Mouse (Mus musculus) MEL (cell line): ENCODE measurements around the gene Hspb6.

Source experiments
- CHD1 ChIP-seq: IDR thresholded peaks from 2 replicates; pipeline ENCODE4 v1.6.1; 2012; ENCODE audit warnings: low read depth, mild to moderate bottlenecking, inconsistent platforms, low read length, improper control_type of control experiment
- CTCF ChIP-seq, 3 experiments: IDR thresholded peaks in 2 of 3; conservative IDR thresholded peaks in 1 of 3; 2 replicates each; pipeline ENCODE4 v1.5.1; 2011 to 2012; ENCODE audit warnings: low read length in 3 of 3, low read depth in 2 of 3, mild to moderate bottlenecking in 2 of 3, improper control_type of control experiment in 1 of 3, inconsistent platforms in 1 of 3, mixed read lengths in 1 of 3, moderate library complexity in 1 of 3; ENCODE audit not compliant: control insufficient read depth in 1 of 3, insufficient read depth in 1 of 3, poor library complexity in 1 of 3, severe bottlenecking in 1 of 3
- E2F4 ChIP-seq: IDR thresholded peaks from 2 replicates; pipeline ENCODE4 v1.6.1; 2011; ENCODE audit warnings: low read depth, low read length, improper control_type of control experiment, borderline replicate concordance
- MAX ChIP-seq: IDR thresholded peaks from 2 replicates; pipeline ENCODE4 v1.6.1; 2011; ENCODE audit warnings: low read length, improper control_type of control experiment
- POLR2A ChIP-seq, 2 experiments: IDR thresholded peaks; 2 replicates each; pipeline ENCODE4 v1.6.1; 2011 to 2012; ENCODE audit warnings: low read length in 2 of 2, mild to moderate bottlenecking in 2 of 2, control low read depth in 1 of 2, improper control_type of control experiment in 1 of 2, low read depth in 1 of 2, moderate library complexity in 1 of 2; ENCODE audit not compliant: control insufficient read depth in 1 of 2, insufficient read depth in 1 of 2, poor library complexity in 1 of 2
- SIN3A ChIP-seq: IDR thresholded peaks from 2 replicates; pipeline ENCODE4 v1.6.1; 2012; ENCODE audit warnings: low read length, improper control_type of control experiment, inconsistent platforms
- TAL1 ChIP-seq: IDR thresholded peaks from 2 replicates; pipeline ENCODE4 v1.6.1; 2012; ENCODE audit warnings: mild to moderate bottlenecking, inconsistent platforms, low read length, moderate library complexity, mixed read lengths

DNA sequence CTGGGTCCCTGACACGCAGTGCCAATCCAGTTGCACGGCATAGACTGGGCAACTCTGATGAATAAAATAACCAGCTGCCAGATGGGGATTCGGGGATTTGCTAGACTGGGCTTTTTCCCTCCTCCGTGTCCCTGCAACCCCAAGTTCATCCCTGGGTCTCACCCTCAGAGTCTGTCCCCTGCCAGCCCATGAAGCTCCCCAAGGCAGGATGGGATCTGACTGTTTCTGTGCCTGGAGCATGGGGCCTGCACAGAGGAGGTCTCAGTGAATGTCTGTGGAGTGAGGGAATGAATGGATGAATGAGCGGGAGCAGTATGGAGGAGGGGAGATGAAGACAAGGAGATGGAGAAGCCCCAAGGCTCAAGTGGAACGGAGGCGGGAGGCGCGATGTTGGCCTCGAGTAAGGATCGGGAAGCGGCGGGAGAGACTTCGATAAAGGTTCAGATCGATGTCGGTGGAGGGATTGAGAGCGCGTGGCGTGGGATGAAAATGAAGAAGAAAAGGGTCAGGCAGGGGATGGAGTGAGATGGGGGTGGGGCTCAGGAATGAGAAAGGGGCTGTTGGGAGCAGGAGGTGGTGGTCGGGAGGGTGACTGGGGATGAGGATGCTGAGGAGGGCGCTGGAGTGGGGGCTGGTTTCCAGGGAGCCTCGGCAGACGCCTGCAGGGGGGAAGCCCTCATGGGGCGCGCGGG, 17.9 kb upstream of the Hspb6 start:
- TF ChIP-seq CTCF (IDR thresholded peaks at IDR 0.05 in 2 of 3, conservative IDR thresholded peaks at IDR 0.05 in 1 of 3; ENCODE audit: control insufficient read depth in 1 of 3, insufficient read depth in 1 of 3, low read depth in 2 of 3, low read length in 3 of 3, poor library complexity in 1 of 3, severe bottlenecking in 1 of 3) = no peak
- no peak for TF ChIP-seq SIN3A
- TF ChIP-seq MAX = no peak
- TF ChIP-seq TAL1 = no peak
- TF ChIP-seq E2F4 = no peak
- no peak for TF ChIP-seq POLR2A (IDR thresholded peaks at IDR 0.05; ENCODE audit: control insufficient read depth in 1 of 2, insufficient read depth in 1 of 2, low read depth in 1 of 2, low read length in 2 of 2, poor library complexity in 1 of 2)
- no peak for TF ChIP-seq CHD1
